20 mouse cellular contexts compared by ENCODE assay signal in the genomic region with DNA sequence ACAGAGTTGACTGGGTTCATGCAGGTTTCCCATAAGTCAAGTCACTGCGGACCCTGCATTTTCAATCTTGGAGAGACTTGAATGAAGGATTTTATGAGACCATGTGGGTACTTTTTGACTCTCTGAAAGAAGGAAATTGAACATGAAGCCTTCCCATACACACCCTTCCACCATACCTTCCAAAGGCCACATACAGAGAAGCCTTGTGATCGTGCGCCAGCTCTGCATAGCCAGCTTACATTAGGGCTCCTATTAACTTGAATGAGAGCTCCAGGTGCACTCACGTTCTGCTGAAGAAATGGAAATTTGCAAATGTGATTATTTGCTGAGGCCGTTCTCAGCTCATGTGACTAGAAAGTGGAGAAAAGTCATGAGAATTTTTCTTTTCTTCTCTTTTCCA.
"Had no signal": no experiment of that assay in that cellular context is flagged by ENCODE, and none has a peak within 500 bp of the region (broad histone marks: within the 10 kb centered on the region; RNA-seq: fewer than 3 reads in every experiment).

No protein-coding gene starts in this region.

- H3K4me2 ChIP-seq: lung, embryonic 15.5 days; midbrain, embryonic 12.5 days; neural tube, embryonic 13.5 days; neural tube, embryonic 15.5 days had no signal

- H3K9me3 ChIP-seq: lung, embryonic 15.5 days; midbrain, embryonic 10.5 days; midbrain, embryonic 12.5 days; neural tube, embryonic 13.5 days; neural tube, embryonic 15.5 days had no signal

- H3K9ac ChIP-seq: lung, embryonic 15.5 days; midbrain, embryonic 12.5 days; neural tube, embryonic 13.5 days; neural tube, embryonic 15.5 days had no signal

- H3K36me3 ChIP-seq: lung, embryonic 15.5 days; midbrain, embryonic 10.5 days; midbrain, embryonic 12.5 days; neural tube, embryonic 13.5 days; neural tube, embryonic 15.5 days had no signal

- DNase-seq: lung, adult 2 months; lung, postnatal 14 days; lung, postnatal 4 days; midbrain, embryonic 14.5 days; retina, postnatal 1 day; right cerebral cortex, adult 18-20 months; right cerebral cortex, postnatal 25 days; right cerebral cortex, postnatal 4 days; spleen, adult 18-20 months; thymus, adult 18-20 months; thymus, postnatal 14 days; thymus, postnatal 36 days had no signal

- H3K4me3 ChIP-seq: lung, embryonic 15.5 days; midbrain, embryonic 10.5 days; midbrain, embryonic 12.5 days; myocyte; neural tube, embryonic 13.5 days; neural tube, embryonic 15.5 days had no signal

- H3K27ac ChIP-seq: lung, embryonic 15.5 days; midbrain, embryonic 10.5 days; midbrain, embryonic 12.5 days; neural tube, embryonic 13.5 days; neural tube, embryonic 15.5 days had no signal

- H3K27me3 ChIP-seq: lung, embryonic 15.5 days; midbrain, embryonic 12.5 days; neural tube, embryonic 13.5 days; neural tube, embryonic 15.5 days had no signal

- H3K4me1 ChIP-seq: lung, embryonic 15.5 days; midbrain, embryonic 12.5 days; neural tube, embryonic 13.5 days; neural tube, embryonic 15.5 days had no signal

- ATAC-seq: lung, postnatal 0 days; midbrain, embryonic 16.5 days had no signal
